Mouse (Mus musculus) spleen, adult 2 months (tissue): ENCODE measurements at regions not wholly inside any gene's neighbourhood (a gene's known extent, or its start where the extent isn't known, plus 50 kb on each side); places are given as distances from the start of the nearest gene placed in this dataset.

Experiments
- CTCF ChIP-seq: fragments of 200-500 bp; IDR thresholded peaks from 2 replicates; pipeline ENCODE4 v1.5.1; 2011; ENCODE audit warnings: mild to moderate bottlenecking, inconsistent platforms; ENCODE audit not compliant: insufficient read depth, insufficient read length, insufficient replicate concordance; ENCODE audit errors: extremely low read depth
- POLR2A ChIP-seq: fragments of 200-500 bp; IDR thresholded peaks from 2 replicates; pipeline ENCODE4 v1.6.1; 2011; ENCODE audit warnings: low read depth, low read length, inconsistent platforms

GRCm38 (mm10) chr17:4874459-4874858 is 119.7 kb upstream of the Arid1b start:
- TF ChIP-seq CTCF = no peak
- no peak for TF ChIP-seq POLR2A
